Mouse (Mus musculus) intestine, embryonic 14.5 days (tissue): ENCODE data around the gene Tmem45b. TPM values are rescaled to one million over a fixed set of nuclear protein-coding genes. Genes with fewer than 3 reads are reported as not detected.
"Not testable (repeated sequence)": the region's sequence is repeated elsewhere in the genome, so short reads cannot be mapped to it uniquely, and the experiment has no call there.

ENCODE experiments used
- ATAC-seq: fragments of 200-750 bp; cut with Nextera tagmentation; replicated peaks from 2 replicates; pipeline ENCODE4 v1.8.0; 2017; ENCODE audit warnings: low read depth, moderate number of reproducible peaks, moderate TSS enrichment, moderate library complexity; ENCODE audit not compliant: low FRiP score, low TSS enrichment
- DNase-seq: peaks from one replicate; pipeline ENCODE4 v3.0.0-alpha.2; 2018; ENCODE audit warnings: low spot score
- H3K27ac ChIP-seq: fragments of 300-500 bp; sonication (generic); 2 replicates; pipeline ENCODE4 v1.5.1; 2014; ENCODE audit warnings: low read depth, mild to moderate bottlenecking, control low read depth
- H3K27me3 ChIP-seq: fragments of 300-500 bp; sonication (generic); replicated peaks from 2 replicates; pipeline ENCODE4 v1.6.1; 2014; ENCODE audit warnings: low read length, control low read depth; ENCODE audit not compliant: control insufficient read depth, insufficient read depth
- H3K36me3 ChIP-seq: fragments of 300-500 bp; sonication (generic); 2 replicates; pipeline ENCODE4 v1.6.1; 2014; ENCODE audit warnings: low read length, control low read depth; ENCODE audit not compliant: control insufficient read depth, insufficient read depth
- H3K4me1 ChIP-seq: fragments of 300-500 bp; sonication (generic); replicated peaks from 2 replicates; pipeline ENCODE4 v1.6.1; 2014; ENCODE audit warnings: low read length, control low read depth, mixed read lengths; ENCODE audit not compliant: control insufficient read depth, insufficient read depth
- H3K4me2 ChIP-seq: fragments of 300-500 bp; sonication (generic); 2 replicates; pipeline ENCODE4 v1.6.1; 2014; ENCODE audit warnings: low read length
- H3K4me3 ChIP-seq: fragments of 300-500 bp; sonication (generic); 2 replicates; pipeline ENCODE4 v1.5.1; 2014; ENCODE audit warnings: low read depth, low read length, control low read depth, mixed read lengths
- H3K9ac ChIP-seq: fragments of 300-500 bp; sonication (generic); 2 replicates; pipeline ENCODE4 v1.6.1; 2014; ENCODE audit warnings: mild to moderate bottlenecking, low read length
- H3K9me3 ChIP-seq: fragments of 300-500 bp; sonication (generic); 2 replicates; pipeline ENCODE4 v1.6.1; 2016; ENCODE audit warnings: low read length, control low read depth; ENCODE audit not compliant: control insufficient read depth
- WGBS: fragments of 180-500 bp; shearing (Covaris S2); extraction: QIAGEN DNeasy Blood & Tissue Kit; methylation state at CpG from one replicate; pipeline ENCODE4 v1.1.7; 2014; 5-methylcytosine and 5-hydroxymethylcytosine counted together
- polyA plus RNA-seq: library from polyadenylated mRNA; unstranded; fragments of >200 nt; fragmentation: Nextera tagmentation; extraction: Ambion mirVana; gene quantifications from 2 replicates; pipeline ENCODE4 v1.2.1, GENCODE M21; 2014

Tmem45b gene
- 43.2 and 51.3 TPM in 2 replicates for polyA plus RNA-seq

DNA sequence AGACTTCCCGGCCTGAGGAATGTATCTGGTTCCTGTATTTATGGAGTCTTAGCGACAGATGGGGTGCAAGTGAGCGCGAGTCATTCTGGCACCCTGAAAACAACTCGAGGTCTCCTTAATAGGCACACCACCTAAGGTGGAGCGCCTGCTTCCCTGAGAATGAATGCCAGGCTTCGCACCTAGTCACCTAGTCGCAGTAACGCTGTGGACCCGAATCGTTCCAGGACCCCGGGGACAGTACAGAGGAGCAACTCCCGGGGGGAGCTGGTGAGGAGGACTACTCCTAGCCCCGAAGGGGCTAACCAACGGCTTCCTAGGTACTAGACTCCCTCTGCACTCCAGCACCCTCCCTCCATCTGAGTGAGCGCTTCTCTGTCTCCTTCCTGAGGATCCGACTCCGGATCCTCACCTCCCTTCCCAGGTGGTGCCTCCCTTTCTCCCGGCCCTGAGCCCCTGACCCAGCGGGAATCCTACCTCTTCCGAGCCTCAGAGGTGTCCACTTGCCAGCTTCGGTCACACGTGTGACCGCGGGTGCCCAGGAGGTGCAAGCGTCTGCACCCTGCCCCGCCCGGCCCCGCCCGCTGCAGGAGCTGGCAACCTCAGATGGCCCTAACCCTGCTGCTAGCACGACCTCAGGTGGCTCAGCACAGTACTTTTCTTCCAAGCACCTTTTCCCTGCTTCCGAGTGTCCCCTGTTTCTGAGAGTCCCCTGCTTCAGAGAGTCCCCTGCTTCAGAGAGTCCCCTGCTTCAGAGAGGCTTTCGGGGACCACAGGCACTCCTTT, at the start of gene Tmem45b:
Gene Tmem45b, minus strand, starts transcription at position 771 of the 783 bp plus-strand sequence.
- H3K4me1 ChIP-seq: no peaks in the 10 kb centered on the region
- H3K9ac ChIP-seq: no peak within 1 kb of the TSS
- no peak within 1 kb of the TSS; the same call in 1 of the 2 replicates for H3K27ac ChIP-seq
- peak within 1 kb of the TSS; percentile 23 for H3K4me3 ChIP-seq
- peak; percentile 58 for DNase-seq
- WGBS: 5% methylated on average over 33 of the region's 33 CpGs
- peak; percentile 84 for ATAC-seq
- H3K4me2 ChIP-seq: peak within 1 kb of the TSS; percentile 45
- no peaks in the 10 kb centered on the region for H3K9me3 ChIP-seq
- H3K36me3 ChIP-seq: no peaks in the 10 kb centered on the region
- peaks cover 23% of the 10 kb centered on the region for H3K27me3 ChIP-seq

GRCm38 (mm10) chr9:31508189-31508588, 43.9 kb upstream of the Tmem45b start:
- 46% methylated on average over 3 of the region's 3 CpGs for WGBS
- Histone ChIP-seq H3K36me3 (no peaks in the 10 kb centered on the region), H3K9me3 (no peaks in the 10 kb centered on the region), H3K4me2 (no peak overlapping the region), H3K4me1 (no peaks in the 10 kb centered on the region), H3K27me3 (no peaks in the 10 kb centered on the region), H3K4me3 (no peak overlapping the region), H3K9ac (no peak overlapping the region), H3K27ac (no peak overlapping the region)
- DNase-seq: no peak
- ATAC-seq: no peak

DNA sequence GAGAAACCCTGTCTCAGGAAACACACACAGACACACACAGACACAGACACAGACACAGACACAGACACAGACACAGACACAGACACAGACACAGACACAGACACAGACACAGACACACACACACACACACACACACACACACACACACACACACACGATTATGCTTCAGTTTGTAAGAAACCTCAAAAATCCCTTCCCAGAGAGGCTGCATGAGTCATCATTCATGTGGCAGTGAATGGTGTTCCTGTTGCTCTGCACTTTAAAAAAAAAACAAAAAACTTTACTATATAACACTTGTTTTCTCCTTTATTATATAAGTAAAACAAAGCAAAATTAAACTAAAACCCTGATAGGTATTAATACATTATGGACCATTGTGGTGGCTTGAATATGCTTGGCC, 37.0 kb upstream of the Tmem45b start:
- H3K4me3 ChIP-seq, H3K27ac ChIP-seq, DNase-seq, H3K36me3 ChIP-seq, H3K4me2 ChIP-seq, H3K9me3 ChIP-seq, H3K4me1 ChIP-seq, H3K27me3 ChIP-seq, H3K9ac ChIP-seq, ATAC-seq: not testable (repeated sequence)
- 67% methylated on average over 1 of the region's 1 CpGs for WGBS

DNA sequence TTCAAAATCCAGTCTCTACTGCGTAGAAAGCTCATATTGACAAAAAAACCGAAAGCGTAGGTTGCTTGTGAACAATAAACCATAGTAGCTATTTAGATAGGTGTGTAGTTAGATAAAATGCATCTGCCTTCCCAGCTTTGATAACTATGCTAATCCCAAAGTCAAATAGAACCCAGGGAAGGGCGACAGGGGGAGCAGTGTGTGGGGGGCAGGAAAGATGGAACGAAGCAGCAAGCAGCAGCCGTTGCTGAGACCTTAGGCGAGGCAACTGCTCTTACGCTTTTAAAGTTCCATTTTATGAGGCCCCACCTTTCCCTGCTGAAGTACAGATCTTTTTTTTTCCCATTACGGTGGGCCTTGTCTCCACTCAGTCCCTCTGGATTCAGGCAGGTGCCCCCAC, 1.1 kb downstream of the Tmem45b start:
- Histone ChIP-seq H3K36me3 (no peaks in the 10 kb centered on the region), H3K4me1 (no peaks in the 10 kb centered on the region), H3K4me3 (peak overlapping the region; percentile 23; the same call in 1 of the 2 replicates), H3K9me3 (no peaks in the 10 kb centered on the region), H3K27me3 (peaks cover 23% of the 10 kb centered on the region), H3K27ac (no peak overlapping the region), H3K4me2 (peak overlapping the region; percentile 45), H3K9ac (no peak overlapping the region)
- no peak for DNase-seq
- peak; percentile 53; the same call in 1 of the 2 replicates for ATAC-seq
- WGBS: 47% methylated on average over 9 of the region's 9 CpGs

- ATAC-seq: no peak
- H3K9me3 ChIP-seq: no peaks in the 10 kb centered on the region
- 46% methylated on average over 1 of the region's 1 CpGs for WGBS
- H3K4me2 ChIP-seq: no peak overlapping the region
- no peak overlapping the region for H3K27ac ChIP-seq
- H3K9ac ChIP-seq: no peak overlapping the region
- no peaks in the 10 kb centered on the region for H3K36me3 ChIP-seq
- H3K4me3 ChIP-seq: no peak overlapping the region
- no peak for DNase-seq
- no peaks in the 10 kb centered on the region for H3K27me3 ChIP-seq
- no peaks in the 10 kb centered on the region; the same call in 1 of the 2 replicates for H3K4me1 ChIP-seq
Measured at GRCm38 (mm10) chr9:31454356-31454755, 9.9 kb downstream of the Tmem45b start.

- ATAC-seq: no peak; the same call in 1 of the 2 replicates
- no peak overlapping the region for H3K9ac ChIP-seq
Measured at GRCm38 (mm10) chr9:31452166-31452565, 12.1 kb downstream of the Tmem45b start.

GRCm38 (mm10) chr9:31449145-31449772, 15.0 kb downstream of the Tmem45b start:
- Histone ChIP-seq H3K27me3 (no peaks in the 10 kb centered on the region), H3K4me2 (no peak overlapping the region), H3K4me3 (no peak overlapping the region), H3K27ac (no peak overlapping the region), H3K4me1 (no peaks in the 10 kb centered on the region; the same call in 1 of the 2 replicates), H3K36me3 (no peaks in the 10 kb centered on the region), H3K9ac (no peak overlapping the region), H3K9me3 (no peaks in the 10 kb centered on the region)
- 85% methylated on average over 7 of the region's 7 CpGs for WGBS
- ATAC-seq (no peak), DNase-seq (no peak)

More at GRCm38 (mm10) chr9:31452166-31452565, 12.1 kb downstream of the Tmem45b start:
- WGBS: 46% methylated on average over 10 of the region's 10 CpGs
- no peaks in the 10 kb centered on the region for H3K9me3 ChIP-seq
- no peak overlapping the region for H3K4me3 ChIP-seq
- H3K27me3 ChIP-seq: no peaks in the 10 kb centered on the region
- no peaks in the 10 kb centered on the region for H3K36me3 ChIP-seq
- H3K4me1 ChIP-seq: no peaks in the 10 kb centered on the region; the same call in 1 of the 2 replicates
- DNase-seq: no peak
- H3K4me2 ChIP-seq: no peak overlapping the region
- H3K27ac ChIP-seq: no peak overlapping the region

DNA sequence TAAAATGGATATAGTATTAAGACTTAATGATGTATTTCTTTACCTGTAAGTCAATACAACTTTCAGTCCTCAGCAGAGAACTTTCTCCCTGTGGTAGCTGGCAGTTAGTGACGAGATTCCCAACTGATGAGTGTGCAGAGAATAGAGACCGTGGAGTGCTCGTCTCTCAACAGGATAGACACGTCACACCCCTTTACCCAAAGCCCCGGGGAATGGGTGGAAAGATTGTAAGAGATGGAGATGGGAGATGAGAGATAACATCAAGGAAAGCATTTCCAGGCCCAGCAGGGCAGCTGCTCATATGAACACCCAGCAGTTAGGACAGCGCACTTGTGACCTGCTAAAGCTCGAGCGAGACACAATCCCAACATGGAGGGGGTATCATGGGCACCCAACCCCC, 20.0 kb downstream of the Tmem45b start:
- no peaks in the 10 kb centered on the region for H3K4me1 ChIP-seq
- H3K27ac ChIP-seq: no peak overlapping the region
- 76% methylated on average over 8 of the region's 8 CpGs for WGBS
- H3K27me3 ChIP-seq: no peaks in the 10 kb centered on the region
- no peak overlapping the region for H3K9ac ChIP-seq
- no peak overlapping the region for H3K4me3 ChIP-seq
- H3K36me3 ChIP-seq: no peaks in the 10 kb centered on the region
- ATAC-seq (no peak), DNase-seq (no peak)
- no peak overlapping the region for H3K4me2 ChIP-seq
- H3K9me3 ChIP-seq: no peaks in the 10 kb centered on the region
